Mouse (Mus musculus) layer of hippocampus, adult 9-10 months (tissue): ENCODE measurements around the gene Smc1b.

ENCODE experiments used
- DNase-seq: peaks from one replicate; pipeline ENCODE4 v3.0.0; 2022; ENCODE audit warnings: low spot score

The Smc1b gene

DNA sequence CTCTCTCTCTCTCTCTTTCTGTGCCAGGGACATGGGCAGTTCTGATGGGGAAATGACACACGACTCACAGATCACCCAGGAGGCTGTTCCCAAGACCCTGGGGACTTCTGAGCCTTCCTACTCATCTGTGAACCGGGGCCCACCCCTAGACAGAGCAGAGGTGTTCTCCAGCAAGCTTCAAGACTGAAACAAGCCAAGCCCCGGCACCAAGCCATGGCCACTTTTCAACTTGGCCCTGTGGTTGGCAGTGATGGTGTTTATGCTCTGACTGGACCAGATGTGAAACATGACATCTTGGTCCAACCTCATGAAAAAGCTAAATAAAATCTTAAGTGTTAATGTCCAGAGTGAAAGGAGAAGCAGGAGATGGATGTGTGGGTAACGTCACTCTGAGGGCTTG lies 109.6 kb downstream of the Smc1b start:
- DNase-seq: no peak

GRCm38 (mm10) chr15:85016951-85017664 lies 114.7 kb downstream of the Smc1b start, which contains the start of gene Upk3a:
Upk3a (plus strand) TSS chr15:85017141.
- no peak for DNase-seq

GRCm38 (mm10) chr15:85015771-85016170 lies 116.0 kb downstream of the Smc1b start:
- no peak for DNase-seq
